Mouse (Mus musculus) C2C12 (cell line): ENCODE measurements at regions not wholly inside any gene's neighbourhood (a gene's known extent, or its start where the extent isn't known, plus 50 kb on each side); places are given as distances from the start of the nearest gene placed in this dataset.

Experiments
- CTCF ChIP-seq: IDR thresholded peaks from one replicate; pipeline ENCODE4 v1.5.1; 2011; ENCODE audit not compliant: control insufficient read depth, insufficient read depth, insufficient read length
- MAX ChIP-seq: IDR thresholded peaks from one replicate; pipeline ENCODE4 v1.6.1; 2011; ENCODE audit warnings: mild to moderate bottlenecking, control low read depth
- MYOD1 ChIP-seq: IDR thresholded peaks from one replicate; pipeline ENCODE4 v1.6.1; 2011; ENCODE audit warnings: low read depth; ENCODE audit not compliant: control insufficient read depth, insufficient read length

DNA sequence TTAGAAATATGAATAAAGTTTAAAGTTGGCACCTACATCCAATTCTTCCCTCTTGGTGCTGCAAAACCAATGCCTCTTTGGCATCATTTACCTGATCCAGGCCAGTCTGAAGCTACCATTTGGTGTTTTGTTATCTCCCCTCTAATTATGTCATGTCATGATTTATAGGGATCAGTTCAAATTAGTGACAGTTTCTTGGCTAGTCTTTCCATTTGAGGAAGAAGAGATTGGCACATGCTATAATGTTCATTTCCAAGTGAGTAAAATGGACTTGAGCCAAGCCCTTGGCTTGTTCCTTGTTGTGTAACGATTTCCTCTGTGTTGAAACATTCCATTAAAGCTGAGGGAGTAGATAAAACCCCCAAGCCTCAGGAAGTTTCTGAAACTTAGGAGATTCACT lies 201.8 kb upstream of the BC030870 start:
- no peak for TF ChIP-seq CTCF
- no peak for TF ChIP-seq MYOD1
- TF ChIP-seq MAX = no peak
